Mouse (Mus musculus): ENCODE data around the gene Tecpr2.

The Tecpr2 gene

GRCm38 (mm10) chr12:110952628-110953385 is 63.7 kb downstream of the Tecpr2 start:
- TF ChIP-seq GATA4 (IDR thresholded peaks at IDR 0.05; ENCODE audit: insufficient replicate concordance, low read length), result no peak

GRCm38 (mm10) chr12:110953443-110953842 is 64.4 kb downstream of the Tecpr2 start:
- no peak for TF ChIP-seq GATA4 (IDR thresholded peaks at IDR 0.05; ENCODE audit: insufficient replicate concordance, low read length)

GRCm38 (mm10) chr12:110953900-110954299 is 64.8 kb downstream of the Tecpr2 start:
- no peak for TF ChIP-seq GATA4 (IDR thresholded peaks at IDR 0.05; ENCODE audit: insufficient replicate concordance, low read length)

GRCm38 (mm10) chr12:110954351-110954991 is 65.4 kb downstream of the Tecpr2 start:
- TF ChIP-seq GATA4 (IDR thresholded peaks at IDR 0.05; ENCODE audit: insufficient replicate concordance, low read length), result no peak

GRCm38 (mm10) chr12:110961973-110962372 is 72.9 kb downstream of the Tecpr2 start:
- TF ChIP-seq GATA4 (IDR thresholded peaks at IDR 0.05; ENCODE audit: insufficient replicate concordance, low read length), result no peak

GRCm38 (mm10) chr12:110965500-110965899 is 76.4 kb downstream of the Tecpr2 start:
- TF ChIP-seq GATA4 (IDR thresholded peaks at IDR 0.05; ENCODE audit: insufficient replicate concordance, low read length), result no peak

GRCm38 (mm10) chr12:110966079-110966478 is 77.0 kb downstream of the Tecpr2 start:
- TF ChIP-seq GATA4 (IDR thresholded peaks at IDR 0.05; ENCODE audit: insufficient replicate concordance, low read length), result no peak

- TF ChIP-seq GATA4 (IDR thresholded peaks at IDR 0.05; ENCODE audit: insufficient replicate concordance, low read length), result no peak
Observed at GRCm38 (mm10) chr12:110967146-110967545, 78.1 kb downstream of the Tecpr2 start.

- no peak for TF ChIP-seq GATA4 (IDR thresholded peaks at IDR 0.05; ENCODE audit: insufficient replicate concordance, low read length)
Observed at GRCm38 (mm10) chr12:110970408-110970807, 81.3 kb downstream of the Tecpr2 start.

GRCm38 (mm10) chr12:110971972-110972371 is 82.9 kb downstream of the Tecpr2 start:
- no peak for TF ChIP-seq GATA4 (IDR thresholded peaks at IDR 0.05; ENCODE audit: insufficient replicate concordance, low read length)

GRCm38 (mm10) chr12:110973829-110974228 is 84.8 kb downstream of the Tecpr2 start:
- no peak for TF ChIP-seq GATA4 (IDR thresholded peaks at IDR 0.05; ENCODE audit: insufficient replicate concordance, low read length)

GRCm38 (mm10) chr12:110974295-110974694 is 85.2 kb downstream of the Tecpr2 start:
- no peak for TF ChIP-seq GATA4 (IDR thresholded peaks at IDR 0.05; ENCODE audit: insufficient replicate concordance, low read length)

- no peak for TF ChIP-seq GATA4 (IDR thresholded peaks at IDR 0.05; ENCODE audit: insufficient replicate concordance, low read length)
Observed at GRCm38 (mm10) chr12:110974726-110975125, 85.7 kb downstream of the Tecpr2 start.

GRCm38 (mm10) chr12:110975385-110975784 is 86.3 kb downstream of the Tecpr2 start:
- TF ChIP-seq GATA4 (IDR thresholded peaks at IDR 0.05; ENCODE audit: insufficient replicate concordance, low read length), result no peak

- TF ChIP-seq GATA4 (IDR thresholded peaks at IDR 0.05; ENCODE audit: insufficient replicate concordance, low read length), result no peak
Observed at GRCm38 (mm10) chr12:110975838-110976468, 86.9 kb downstream of the Tecpr2 start.
